Mouse (Mus musculus) frontal cortex, postnatal 14 days (tissue): ENCODE results near the gene Tecpr2.

ENCODE experiments used
- DNase-seq, 2 experiments: peaks; one replicate each; pipeline ENCODE4 v3.0.0; 2022; ENCODE audit warnings: low spot score in 2 of 2

The Tecpr2 gene

GRCm38 (mm10) chr12:110948082-110948909 lies 59.2 kb downstream of the Tecpr2 start:
- DNase-seq = no peak

- no peak for DNase-seq
These were observed 59.8 kb downstream of the Tecpr2 start for GRCm38 (mm10) chr12:110948910-110949201.

GRCm38 (mm10) chr12:110949410-110949809 lies 60.3 kb downstream of the Tecpr2 start:
- DNase-seq = no peak

- DNase-seq = no peak
These were observed 61.1 kb downstream of the Tecpr2 start for GRCm38 (mm10) chr12:110950151-110950550.

- DNase-seq = no peak
These were observed 62.2 kb downstream of the Tecpr2 start for GRCm38 (mm10) chr12:110951236-110951635.

- DNase-seq = no peak
These were observed 63.7 kb downstream of the Tecpr2 start for GRCm38 (mm10) chr12:110952628-110953385.

- DNase-seq = no peak
These were observed 64.4 kb downstream of the Tecpr2 start for GRCm38 (mm10) chr12:110953443-110953842.

- DNase-seq = no peak
These were observed 64.8 kb downstream of the Tecpr2 start for GRCm38 (mm10) chr12:110953900-110954299.

GRCm38 (mm10) chr12:110954351-110954991 lies 65.4 kb downstream of the Tecpr2 start:
- DNase-seq = no peak

GRCm38 (mm10) chr12:110961973-110962372 lies 72.9 kb downstream of the Tecpr2 start:
- DNase-seq = no peak

GRCm38 (mm10) chr12:110965500-110965899 lies 76.4 kb downstream of the Tecpr2 start:
- DNase-seq = no peak

GRCm38 (mm10) chr12:110966079-110966478 lies 77.0 kb downstream of the Tecpr2 start:
- DNase-seq = no peak

- DNase-seq = no peak
These were observed 78.1 kb downstream of the Tecpr2 start for GRCm38 (mm10) chr12:110967146-110967545.

- no peak for DNase-seq
These were observed 81.3 kb downstream of the Tecpr2 start for GRCm38 (mm10) chr12:110970408-110970807.

- DNase-seq = no peak
These were observed 82.9 kb downstream of the Tecpr2 start for GRCm38 (mm10) chr12:110971972-110972371.

GRCm38 (mm10) chr12:110973829-110974228 lies 84.8 kb downstream of the Tecpr2 start:
- DNase-seq = no peak

GRCm38 (mm10) chr12:110974295-110974694 lies 85.2 kb downstream of the Tecpr2 start:
- DNase-seq = no peak

GRCm38 (mm10) chr12:110974726-110975125 lies 85.7 kb downstream of the Tecpr2 start:
- no peak for DNase-seq

- no peak for DNase-seq
These were observed 86.3 kb downstream of the Tecpr2 start for GRCm38 (mm10) chr12:110975385-110975784.

- no peak for DNase-seq
These were observed 86.9 kb downstream of the Tecpr2 start for GRCm38 (mm10) chr12:110975838-110976468.

- DNase-seq = no peak
These were observed 87.7 kb downstream of the Tecpr2 start for GRCm38 (mm10) chr12:110976589-110977344.
